Mouse (Mus musculus): ENCODE data around the gene Aqp8. TPM values are rescaled to one million over a fixed set of nuclear protein-coding genes. Genes with fewer than 3 reads are reported as not detected.
A peak's percentile ranks its signal among the peaks of the same experiment; 100 is the strongest.

The Aqp8 gene
- polyA plus RNA-seq (2012; ENCODE audit: insufficient read depth, low replicate concordance), result not detected in 2 replicates

- no peak for TF ChIP-seq GATA1 (IDR thresholded peaks at IDR 0.05; ENCODE audit: borderline replicate concordance, low read length)
- no peak for TF ChIP-seq FLI1 (IDR thresholded peaks at IDR 0.05; ENCODE audit: low read length)
- H3K4me3 ChIP-seq (replicated peaks), result peak within 1 kb of the TSS; percentile 23
- peaks cover 49% of the 10 kb centered on the region for H3K4me1 ChIP-seq
- peaks cover 20% of the 10 kb centered on the region for H3K27me3 ChIP-seq (replicated peaks)
- peaks cover 4% of the 10 kb centered on the region; the same call in 1 of the 2 replicates for H3K9me3 ChIP-seq
- no peaks in the 10 kb centered on the region for H3K36me3 ChIP-seq (replicated peaks; ENCODE audit: low read length)
Measured at GRCm38 (mm10) chr7:123462070-123462501, at the start of gene Aqp8. TSS of gene Aqp8 (plus strand) at chr7:123462291.

DNA sequence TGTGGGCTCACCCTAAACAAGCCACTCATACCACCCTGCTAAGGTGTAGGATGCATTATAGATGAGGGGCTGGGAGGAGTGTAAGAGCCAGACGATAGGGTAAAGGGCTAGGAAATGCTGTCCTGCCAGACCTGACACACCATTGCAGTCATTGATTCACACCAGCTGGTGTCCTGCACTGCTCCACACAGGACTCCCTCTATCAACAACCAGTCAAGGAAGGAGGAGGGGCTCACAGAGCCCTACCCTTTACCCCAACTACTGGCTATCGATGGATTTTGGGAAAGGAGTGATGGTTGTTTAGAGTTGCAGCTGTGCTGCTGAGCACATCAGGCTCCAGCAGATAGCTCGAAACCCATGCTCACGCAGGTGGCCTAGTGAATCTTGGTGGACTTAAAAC, 45.3 kb upstream of the Aqp8 start:
- H3K4me1 ChIP-seq, result peaks cover 16% of the 10 kb centered on the region
- no peak for TF ChIP-seq FLI1 (IDR thresholded peaks at IDR 0.05; ENCODE audit: low read length)
- no peak for TF ChIP-seq GATA1 (IDR thresholded peaks at IDR 0.05; ENCODE audit: borderline replicate concordance, low read length)
- no peaks in the 10 kb centered on the region for H3K9me3 ChIP-seq
- peaks cover 79% of the 10 kb centered on the region for H3K36me3 ChIP-seq (replicated peaks; ENCODE audit: low read length)
- H3K4me3 ChIP-seq (replicated peaks), result peak overlapping the region; percentile 33
- no peaks in the 10 kb centered on the region for H3K27me3 ChIP-seq (replicated peaks)

DNA sequence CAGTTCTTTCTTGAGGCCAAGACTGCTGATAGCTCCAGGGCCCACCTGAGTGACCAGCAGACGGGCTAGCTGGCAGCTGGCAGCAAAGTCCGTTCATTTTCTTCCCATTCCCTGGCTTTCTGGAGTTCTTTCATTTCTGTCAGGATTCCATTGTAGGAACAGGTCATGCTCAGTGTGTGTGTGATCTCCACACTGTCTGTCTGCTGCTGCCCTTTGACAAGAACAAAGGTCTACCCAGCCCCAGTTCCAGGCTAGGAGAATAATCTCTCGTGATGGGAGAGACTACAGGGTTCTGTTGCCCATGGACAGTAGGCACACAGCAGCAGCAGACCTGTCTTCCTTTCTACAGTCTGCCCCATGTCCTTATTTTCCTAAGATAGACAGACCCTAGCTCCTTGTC, 44.4 kb upstream of the Aqp8 start:
- TF ChIP-seq GATA1 (IDR thresholded peaks at IDR 0.05; ENCODE audit: borderline replicate concordance, low read length) (no peak), FLI1 (IDR thresholded peaks at IDR 0.05; ENCODE audit: low read length) (no peak)
- no peak overlapping the region for H3K4me3 ChIP-seq (replicated peaks)
- peaks cover 80% of the 10 kb centered on the region for H3K36me3 ChIP-seq (replicated peaks; ENCODE audit: low read length)
- H3K9me3 ChIP-seq, result no peaks in the 10 kb centered on the region
- peaks cover 16% of the 10 kb centered on the region for H3K4me1 ChIP-seq
- H3K27me3 ChIP-seq (replicated peaks), result no peaks in the 10 kb centered on the region

DNA sequence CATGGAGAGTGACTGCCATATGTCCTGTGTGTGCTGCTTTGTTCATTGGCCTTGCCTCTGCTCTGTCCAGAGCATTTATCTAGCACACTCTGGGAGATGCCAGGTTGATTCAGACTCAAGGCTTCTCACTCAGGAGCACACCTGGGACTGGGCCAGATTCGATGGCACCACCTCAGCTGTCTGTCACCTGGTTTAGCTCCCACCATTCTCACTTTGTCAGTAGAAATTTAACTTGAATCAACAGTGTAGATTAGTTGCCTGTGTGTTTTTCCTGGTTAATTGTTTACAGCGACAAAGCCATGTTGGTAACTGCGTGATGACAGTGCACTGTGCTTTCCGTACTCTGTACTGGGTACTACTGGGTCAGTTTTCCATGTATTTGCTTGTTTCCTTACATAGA, 42.1 kb upstream of the Aqp8 start:
- no peak overlapping the region for H3K4me3 ChIP-seq (replicated peaks)
- peaks cover 84% of the 10 kb centered on the region for H3K36me3 ChIP-seq (replicated peaks; ENCODE audit: low read length)
- H3K4me1 ChIP-seq, result peaks cover 16% of the 10 kb centered on the region
- H3K9me3 ChIP-seq, result no peaks in the 10 kb centered on the region
- H3K27me3 ChIP-seq (replicated peaks), result no peaks in the 10 kb centered on the region
- TF ChIP-seq GATA1 (IDR thresholded peaks at IDR 0.05; ENCODE audit: borderline replicate concordance, low read length), result no peak
- TF ChIP-seq FLI1 (IDR thresholded peaks at IDR 0.05; ENCODE audit: low read length), result no peak

- TF ChIP-seq FLI1 (IDR thresholded peaks at IDR 0.05; ENCODE audit: low read length) (no peak), GATA1 (IDR thresholded peaks at IDR 0.05; ENCODE audit: borderline replicate concordance, low read length) (no peak)
- H3K36me3 ChIP-seq (replicated peaks; ENCODE audit: low read length), result peaks cover 92% of the 10 kb centered on the region
- H3K9me3 ChIP-seq, result no peaks in the 10 kb centered on the region
- no peaks in the 10 kb centered on the region for H3K27me3 ChIP-seq (replicated peaks)
- H3K4me1 ChIP-seq, result peaks cover 29% of the 10 kb centered on the region
- H3K4me3 ChIP-seq (replicated peaks), result no peak overlapping the region
Measured at GRCm38 (mm10) chr7:123421958-123422357, 40.1 kb upstream of the Aqp8 start.

- peaks cover 87% of the 10 kb centered on the region for H3K36me3 ChIP-seq (replicated peaks; ENCODE audit: low read length)
- no peak overlapping the region for H3K4me3 ChIP-seq (replicated peaks)
- no peaks in the 10 kb centered on the region for H3K27me3 ChIP-seq (replicated peaks)
- no peak for TF ChIP-seq FLI1 (IDR thresholded peaks at IDR 0.05; ENCODE audit: low read length)
- TF ChIP-seq GATA1 (IDR thresholded peaks at IDR 0.05; ENCODE audit: borderline replicate concordance, low read length), result no peak
- H3K9me3 ChIP-seq, result no peaks in the 10 kb centered on the region
- peaks cover 21% of the 10 kb centered on the region for H3K4me1 ChIP-seq
Measured at GRCm38 (mm10) chr7:123424281-123424680, 37.8 kb upstream of the Aqp8 start.

DNA sequence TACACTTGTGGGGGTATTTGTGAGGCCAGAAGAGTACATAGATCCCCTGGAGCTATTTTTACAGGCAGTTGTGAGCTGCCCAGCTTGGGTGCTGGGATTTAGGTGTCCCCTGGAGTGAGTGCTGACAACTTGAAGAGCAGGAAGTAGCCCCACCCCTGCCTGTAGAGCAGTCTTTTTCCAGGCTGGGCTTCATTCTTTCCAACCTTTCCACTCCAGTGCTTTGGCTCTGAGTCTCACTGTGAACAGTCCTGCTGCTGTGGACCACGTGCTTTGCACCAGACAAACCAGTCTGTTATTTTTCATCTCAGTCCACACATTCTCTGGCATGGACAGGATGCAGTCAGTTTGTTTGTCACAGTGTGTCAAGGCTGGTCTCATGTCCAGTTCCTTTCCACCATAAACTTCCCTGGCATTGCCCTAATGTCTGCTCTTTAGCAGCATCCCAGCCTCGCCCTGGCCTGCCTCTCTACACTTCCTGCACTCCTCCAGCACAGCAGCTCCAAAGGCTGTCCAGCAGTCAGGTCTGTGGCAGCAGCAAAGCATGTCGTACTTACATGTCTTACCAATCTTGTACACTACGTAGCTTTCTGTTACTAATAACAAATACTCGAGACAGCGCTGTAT, 36.8 kb upstream of the Aqp8 start:
- H3K36me3 ChIP-seq (replicated peaks; ENCODE audit: low read length), result peaks cover 87% of the 10 kb centered on the region

DNA sequence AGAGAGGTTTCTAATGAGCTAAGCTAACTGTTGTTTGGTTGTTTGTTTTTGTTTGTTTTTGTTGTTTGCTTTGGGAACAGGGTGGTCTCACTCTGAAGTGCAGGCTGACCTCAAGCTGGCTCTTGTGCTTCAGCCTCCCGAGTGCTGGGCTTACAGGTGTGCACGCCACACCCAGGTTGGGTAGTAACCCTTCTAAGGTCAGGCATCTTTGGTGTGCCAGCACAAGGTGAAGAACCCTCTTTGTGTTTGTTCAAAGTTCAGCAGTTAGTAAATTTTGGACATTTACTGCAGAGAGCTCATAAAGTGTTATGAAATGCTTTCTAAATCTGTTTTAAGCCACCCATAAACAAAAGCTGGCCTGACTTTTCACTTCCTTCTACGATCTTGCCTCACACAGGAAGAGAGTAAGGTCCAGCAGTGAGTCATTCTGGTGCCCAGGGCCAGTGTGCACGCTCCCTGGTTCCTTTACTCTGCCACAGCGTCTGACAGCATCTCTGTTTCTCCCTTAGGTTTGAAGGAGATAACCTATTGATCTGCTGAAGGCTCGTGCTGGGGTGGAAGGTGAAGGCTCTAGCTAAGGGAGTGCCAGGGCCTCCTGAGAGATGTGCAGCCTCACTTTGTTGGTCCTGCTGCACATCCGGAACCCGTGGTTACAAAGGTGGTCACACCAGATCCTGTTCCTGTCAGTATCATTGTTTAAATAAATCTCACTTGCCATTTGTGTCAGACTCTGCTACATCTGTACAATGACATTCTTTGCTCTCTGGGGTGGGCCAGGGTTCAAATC, 32.3 kb upstream of the Aqp8 start:
- Histone ChIP-seq H3K9me3 (no peaks in the 10 kb centered on the region), H3K4me1 (peaks cover 35% of the 10 kb centered on the region), H3K4me3 (replicated peaks) (peak overlapping the region; percentile 10), H3K27me3 (replicated peaks) (no peaks in the 10 kb centered on the region), H3K36me3 (replicated peaks; ENCODE audit: low read length) (peaks cover 57% of the 10 kb centered on the region)
- TF ChIP-seq FLI1 (IDR thresholded peaks at IDR 0.05; ENCODE audit: low read length) (no peak), GATA1 (IDR thresholded peaks at IDR 0.05; ENCODE audit: borderline replicate concordance, low read length) (no peak)

More for the DNA sequence above, 36.8 kb upstream of the Aqp8 start:
- TF ChIP-seq GATA1 (IDR thresholded peaks at IDR 0.05; ENCODE audit: borderline replicate concordance, low read length), result no peak
- TF ChIP-seq FLI1 (IDR thresholded peaks at IDR 0.05; ENCODE audit: low read length), result no peak
- Histone ChIP-seq H3K4me1 (peaks cover 30% of the 10 kb centered on the region), H3K4me3 (replicated peaks) (no peak overlapping the region), H3K9me3 (no peaks in the 10 kb centered on the region), H3K27me3 (replicated peaks) (no peaks in the 10 kb centered on the region)

- Histone ChIP-seq H3K4me3 (replicated peaks) (no peak overlapping the region), H3K36me3 (replicated peaks; ENCODE audit: low read length) (peaks cover 52% of the 10 kb centered on the region), H3K27me3 (replicated peaks) (no peaks in the 10 kb centered on the region), H3K9me3 (no peaks in the 10 kb centered on the region), H3K4me1 (peaks cover 31% of the 10 kb centered on the region)
- TF ChIP-seq GATA1 (IDR thresholded peaks at IDR 0.05; ENCODE audit: borderline replicate concordance, low read length) (no peak), FLI1 (IDR thresholded peaks at IDR 0.05; ENCODE audit: low read length) (no peak)
Measured at GRCm38 (mm10) chr7:123430411-123430705, 31.7 kb upstream of the Aqp8 start.

DNA sequence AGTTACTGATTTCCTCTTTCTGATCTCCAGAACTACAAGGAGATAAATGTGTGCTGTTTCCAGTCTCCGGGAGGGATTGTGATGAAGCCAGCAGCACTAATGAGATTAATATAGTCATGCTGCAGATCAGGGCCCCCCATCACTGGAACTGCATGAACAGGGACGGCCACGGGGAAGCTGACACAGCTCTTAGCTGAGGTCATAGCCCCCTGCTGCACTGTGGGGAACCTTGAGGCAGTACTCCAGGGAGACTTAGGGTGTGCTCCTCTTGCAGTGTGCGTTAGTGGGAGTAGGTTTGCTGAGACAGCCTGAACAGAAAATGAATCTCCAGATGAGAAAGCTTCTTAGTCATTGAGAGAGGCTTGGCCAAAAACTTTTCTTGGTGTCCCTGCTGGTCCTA, 30.9 kb upstream of the Aqp8 start:
- Histone ChIP-seq H3K9me3 (no peaks in the 10 kb centered on the region), H3K4me3 (replicated peaks) (no peak overlapping the region), H3K36me3 (replicated peaks; ENCODE audit: low read length) (peaks cover 44% of the 10 kb centered on the region), H3K27me3 (replicated peaks) (no peaks in the 10 kb centered on the region), H3K4me1 (peaks cover 23% of the 10 kb centered on the region)
- no peak for TF ChIP-seq FLI1 (IDR thresholded peaks at IDR 0.05; ENCODE audit: low read length)
- no peak for TF ChIP-seq GATA1 (IDR thresholded peaks at IDR 0.05; ENCODE audit: borderline replicate concordance, low read length)

Data from megakaryocyte, embryonic 14.5 days (primary cell).